Mouse (Mus musculus): ENCODE measurements around the gene Cacna1d. TPM values are rescaled to one million over a fixed set of nuclear protein-coding genes. Genes with fewer than 3 reads are reported as not detected.

Gene Cacna1d
- total and polyA plus RNA-seq, 3 experiments: 0.04 to 0.66 (median 0.08) TPM

DNA sequence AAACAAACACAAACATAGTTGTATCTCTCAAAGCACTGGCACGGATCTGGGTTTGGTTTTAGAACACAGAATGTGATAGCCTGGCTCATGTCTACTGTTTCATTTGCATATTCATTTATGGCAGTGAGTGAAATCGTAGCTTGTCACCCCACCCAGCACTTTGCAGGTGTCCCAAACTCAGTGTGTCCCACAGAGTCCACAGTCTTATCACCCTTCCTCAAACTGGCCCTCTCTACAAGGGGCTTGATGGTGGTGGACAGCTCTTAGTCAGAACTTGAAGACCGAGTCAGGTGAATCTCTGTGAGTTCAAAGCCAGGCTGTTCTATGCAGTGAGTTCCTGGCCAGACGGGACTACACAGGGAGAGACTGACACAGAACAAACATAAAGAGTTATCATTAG lies 234.8 kb downstream of the Cacna1d start:
- H3K4me3 ChIP-seq (replicated peaks in 1 of 3; ENCODE audit: low read depth in 2 of 3, low read length in 2 of 3, poor library complexity in 1 of 3): no peak overlapping the region
- H3K27me3 ChIP-seq (replicated peaks): no peaks in the 10 kb centered on the region
- dilution Hi-C loops (cut with MboI; ENCODE audit: extremely low pct_ligation_motif_present, extremely low pct_unique_long_range_greater_than_20kb, low sequenced_read_pairs) (no loop called here), in situ Hi-C loops (cut with MboI; ENCODE audit: low pct_ligation_motif_present, low pct_unique_long_range_greater_than_20kb, low sequenced_read_pairs) (loop anchor here (5.0 kb wide), 1 partner anchor 39 kb away; no protein-coding TSS in a partner anchor)
- no peaks in the 10 kb centered on the region for H3K36me3 ChIP-seq (replicated peaks in 1 of 2; ENCODE audit: control insufficient read depth in 1 of 2, insufficient read depth in 1 of 2, low read length in 1 of 2)
- H3K4me1 ChIP-seq (ENCODE audit: control insufficient read depth in 1 of 2, insufficient read depth in 2 of 2): peaks cover 2 to 31% of the 10 kb centered on the region in 2 experiments; a peak in 3 of 4 replicates
- H3K9ac ChIP-seq (ENCODE audit: insufficient read depth, low read depth): no peak overlapping the region
- TF ChIP-seq USF1 (IDR thresholded peaks at IDR 0.05; ENCODE audit: low read depth, low read length) (no peak), CTCF (conservative IDR thresholded peaks at IDR 0.05 in 1 of 2, IDR thresholded peaks at IDR 0.05 in 1 of 2; ENCODE audit: low read depth in 2 of 2, low read length in 2 of 2) (no peak), POLR2AphosphoS2 (IDR thresholded peaks at IDR 0.05; ENCODE audit: low read depth, low read length) (no peak), ZKSCAN1 (IDR thresholded peaks at IDR 0.05; ENCODE audit: borderline replicate concordance, low read depth, low read length) (no peak), RCOR1 (conservative IDR thresholded peaks at IDR 0.05; ENCODE audit: low read depth, low read length) (no peak), ZC3H11A (IDR thresholded peaks at IDR 0.05; ENCODE audit: low read depth, low read length) (no peak), ELF1 (IDR thresholded peaks at IDR 0.05; ENCODE audit: low read depth, low read length) (no peak), USF2 (conservative IDR thresholded peaks at IDR 0.05; ENCODE audit: low read depth, low read length) (no peak), POLR2A (IDR thresholded peaks at IDR 0.05; ENCODE audit: low read depth, low read length) (no peak), ZMIZ1 (IDR thresholded peaks at IDR 0.05; ENCODE audit: low read depth, low read length) (no peak), SMC3 (IDR thresholded peaks at IDR 0.05; ENCODE audit: low read depth, low read length) (no peak), KAT2A (IDR thresholded peaks at IDR 0.05; ENCODE audit: insufficient replicate concordance, low read length) (no peak), UBTF (IDR thresholded peaks at IDR 0.05; ENCODE audit: low read depth, low read length) (no peak), NRF1 (IDR thresholded peaks at IDR 0.05; ENCODE audit: low read depth, low read length) (no peak), TCF12 (IDR thresholded peaks at IDR 0.05; ENCODE audit: low read depth, low read length) (no peak), IRF4 (IDR thresholded peaks at IDR 0.05; ENCODE audit: low read depth, low read length) (no peak), CHD2 (IDR thresholded peaks at IDR 0.05; ENCODE audit: low read length) (no peak), MYC (IDR thresholded peaks at IDR 0.05; ENCODE audit: low read depth, low read length) (no peak), BHLHE40 (IDR thresholded peaks at IDR 0.05; ENCODE audit: low read depth, low read length) (no peak), RAD21 (IDR thresholded peaks at IDR 0.05; ENCODE audit: low read depth, low read length) (no peak)
- H3K79me2 ChIP-seq (replicated peaks; ENCODE audit: control insufficient read depth, extremely low read depth, insufficient read depth, poor library complexity, severe bottlenecking): no peaks in the 10 kb centered on the region
- no peak overlapping the region for H3K27ac ChIP-seq (ENCODE audit: insufficient read depth, low read depth)
- H3K9me3 ChIP-seq (replicated peaks; ENCODE audit: low read length): no peaks in the 10 kb centered on the region
- no peak for DNase-seq (ENCODE audit: extremely low read depth)
- no peak overlapping the region for H3K4me2 ChIP-seq (ENCODE audit: insufficient read depth, low read depth, poor library complexity, severe bottlenecking)

DNA sequence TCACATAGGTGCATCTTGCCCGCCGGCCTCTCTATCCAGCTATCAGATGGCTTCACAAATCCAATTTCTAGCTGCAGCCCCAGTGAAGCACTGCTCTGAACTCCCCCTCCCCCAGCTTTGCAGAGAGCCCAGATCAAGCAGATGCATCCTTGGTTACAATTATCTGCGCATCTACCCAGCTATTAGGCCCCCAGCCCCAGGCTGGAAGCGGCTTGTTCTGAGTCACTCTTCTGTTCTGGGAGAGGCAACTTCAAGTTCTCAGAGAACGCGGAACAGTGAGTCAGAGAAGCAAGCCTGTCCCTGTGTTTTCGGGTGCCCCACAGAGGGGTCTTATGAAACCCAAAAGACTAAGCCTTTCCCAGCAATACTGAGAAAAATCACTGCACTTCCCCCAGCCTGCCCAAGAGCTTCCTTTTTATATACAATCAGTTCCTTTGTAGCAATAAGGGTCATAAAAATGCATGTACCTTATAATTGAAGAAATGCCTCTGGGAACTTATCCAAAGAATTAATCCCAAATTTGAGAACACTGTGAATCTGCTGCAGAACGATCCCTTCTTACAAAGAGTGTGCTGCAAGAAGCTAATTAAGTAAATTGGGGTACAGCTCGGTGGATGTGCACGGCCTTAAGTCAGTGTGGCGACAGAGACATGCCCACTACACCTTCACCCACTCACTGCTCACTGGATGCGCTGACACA lies 235.4 kb downstream of the Cacna1d start:
- no peaks in the 10 kb centered on the region for H3K27me3 ChIP-seq (replicated peaks)
- H3K27ac ChIP-seq (ENCODE audit: insufficient read depth, low read depth): no peak overlapping the region
- TF ChIP-seq GABPA (IDR thresholded peaks at IDR 0.05; ENCODE audit: insufficient replicate concordance, low read depth, low read length) (no peak), E2F4 (IDR thresholded peaks at IDR 0.05; ENCODE audit: insufficient replicate concordance, low read depth, low read length) (no peak), USF2 (conservative IDR thresholded peaks at IDR 0.05; ENCODE audit: low read depth, low read length) (no peak), CTCF (conservative IDR thresholded peaks at IDR 0.05 in 1 of 2, IDR thresholded peaks at IDR 0.05 in 1 of 2; ENCODE audit: low read depth in 2 of 2, low read length in 2 of 2) (no peak), SMC3 (IDR thresholded peaks at IDR 0.05; ENCODE audit: low read depth, low read length) (no peak), PAX5 (IDR thresholded peaks at IDR 0.05; ENCODE audit: low read length) (no peak), TBP (conservative IDR thresholded peaks at IDR 0.05; ENCODE audit: low read depth, low read length) (no peak), ZKSCAN1 (IDR thresholded peaks at IDR 0.05; ENCODE audit: borderline replicate concordance, low read depth, low read length) (no peak), ZMIZ1 (IDR thresholded peaks at IDR 0.05; ENCODE audit: low read depth, low read length) (no peak), EP300 (IDR thresholded peaks at IDR 0.05; ENCODE audit: low read length) (no peak), RCOR1 (conservative IDR thresholded peaks at IDR 0.05; ENCODE audit: low read depth, low read length) (no peak), TCF12 (IDR thresholded peaks at IDR 0.05; ENCODE audit: low read depth, low read length) (no peak)
- H3K79me2 ChIP-seq (replicated peaks; ENCODE audit: control insufficient read depth, extremely low read depth, insufficient read depth, poor library complexity, severe bottlenecking): no peaks in the 10 kb centered on the region
- dilution Hi-C loops (cut with MboI; ENCODE audit: extremely low pct_ligation_motif_present, extremely low pct_unique_long_range_greater_than_20kb, low sequenced_read_pairs) (no loop called here), in situ Hi-C loops (cut with MboI; ENCODE audit: low pct_ligation_motif_present, low pct_unique_long_range_greater_than_20kb, low sequenced_read_pairs) (loop anchor here (5.0 kb wide), 1 partner anchor 39 kb away; no protein-coding TSS in a partner anchor)
- peaks cover 2 to 37% of the 10 kb centered on the region in 2 experiments; a peak in 3 of 4 replicates for H3K4me1 ChIP-seq (ENCODE audit: control insufficient read depth in 1 of 2, insufficient read depth in 2 of 2)
- H3K4me2 ChIP-seq (ENCODE audit: insufficient read depth, low read depth, poor library complexity, severe bottlenecking): no peak overlapping the region
- no peaks in the 10 kb centered on the region for H3K9me3 ChIP-seq (replicated peaks; ENCODE audit: low read length)
- no peak overlapping the region for H3K4me3 ChIP-seq (replicated peaks in 1 of 3; ENCODE audit: low read depth in 2 of 3, low read length in 2 of 3, poor library complexity in 1 of 3)
- no peak for DNase-seq (ENCODE audit: extremely low read depth)
- H3K9ac ChIP-seq (ENCODE audit: insufficient read depth, low read depth): no peak overlapping the region
- H3K36me3 ChIP-seq (replicated peaks in 1 of 2; ENCODE audit: control insufficient read depth in 1 of 2, insufficient read depth in 1 of 2, low read length in 1 of 2): no peaks in the 10 kb centered on the region

All from CH12.LX (cell line).